Mouse (Mus musculus) E14TG2a.4 (cell line): ENCODE results near the gene Phgdh.

Source experiments
- H3K27me3 ChIP-seq: 2 replicates; pipeline ENCODE4 v1.6.1; 2014; ENCODE audit warnings: low read length, control low read depth; ENCODE audit not compliant: insufficient read depth
- H3K36me3 ChIP-seq: 2 replicates; pipeline ENCODE4 v1.6.1; 2014; ENCODE audit warnings: low read length, control low read depth; ENCODE audit not compliant: insufficient read depth
- H3K4me1 ChIP-seq: replicated peaks from 2 replicates; pipeline ENCODE4 v1.6.1; 2014; ENCODE audit warnings: low read depth, low read length, control low read depth
- H3K4me3 ChIP-seq: replicated peaks from 2 replicates; pipeline ENCODE4 v1.5.1; 2014; ENCODE audit warnings: mild to moderate bottlenecking, low read length
- H3K9me3 ChIP-seq: 2 replicates; pipeline ENCODE4 v1.6.1; 2014; ENCODE audit warnings: low read length, control low read depth
- CTCF ChIP-seq: conservative IDR thresholded peaks from 2 replicates; pipeline ENCODE4 v1.5.1; 2014; ENCODE audit warnings: low read length
- NANOG ChIP-seq: IDR thresholded peaks from 2 replicates; pipeline ENCODE4 v1.6.1; 2014; ENCODE audit warnings: borderline replicate concordance, low read length, mixed read lengths
- POU5F1 ChIP-seq: IDR thresholded peaks from 2 replicates; pipeline ENCODE4 v1.6.1; 2014; ENCODE audit warnings: low read length, borderline replicate concordance

The Phgdh gene

GRCm38 (mm10) chr3:98339706-98340109 is at the start of gene Phgdh:
Gene Phgdh, minus strand, starts transcription at chr3:98339990.
- peaks cover 29% of the 10 kb centered on the region for H3K36me3 ChIP-seq
- peaks cover 18% of the 10 kb centered on the region for H3K4me1 ChIP-seq
- peak within 1 kb of the TSS; percentile 83 for H3K4me3 ChIP-seq
- H3K9me3 ChIP-seq, result peaks cover 21% of the 10 kb centered on the region
- peaks cover 15% of the 10 kb centered on the region for H3K27me3 ChIP-seq

- Histone ChIP-seq H3K4me1 (no peaks in the 10 kb centered on the region), H3K27me3 (peaks cover 15% of the 10 kb centered on the region), H3K36me3 (no peaks in the 10 kb centered on the region), H3K4me3 (no peak overlapping the region), H3K9me3 (no peaks in the 10 kb centered on the region)
- TF ChIP-seq CTCF, result no peak
- no peak for TF ChIP-seq NANOG
Observed at GRCm38 (mm10) chr3:98389305-98389704, 49.5 kb upstream of the Phgdh start.

- no peaks in the 10 kb centered on the region for H3K9me3 ChIP-seq
- H3K36me3 ChIP-seq, result no peaks in the 10 kb centered on the region
- no peak overlapping the region for H3K4me3 ChIP-seq
- TF ChIP-seq NANOG (no peak), POU5F1 (no peak), CTCF (no peak)
- peaks cover 5% of the 10 kb centered on the region for H3K4me1 ChIP-seq
- peaks cover 26% of the 10 kb centered on the region for H3K27me3 ChIP-seq
Observed at GRCm38 (mm10) chr3:98387756-98388155, 48.0 kb upstream of the Phgdh start.

GRCm38 (mm10) chr3:98387086-98387485 is 47.3 kb upstream of the Phgdh start:
- H3K4me1 ChIP-seq, result peaks cover 7% of the 10 kb centered on the region
- H3K4me3 ChIP-seq, result no peak overlapping the region
- TF ChIP-seq NANOG (no peak), CTCF (no peak), POU5F1 (no peak)
- H3K9me3 ChIP-seq, result no peaks in the 10 kb centered on the region
- peaks cover 29% of the 10 kb centered on the region for H3K27me3 ChIP-seq
- no peaks in the 10 kb centered on the region for H3K36me3 ChIP-seq

- no peaks in the 10 kb centered on the region for H3K36me3 ChIP-seq
- peaks cover 9% of the 10 kb centered on the region for H3K4me1 ChIP-seq
- H3K4me3 ChIP-seq, result peak overlapping the region; percentile 87
- no peaks in the 10 kb centered on the region for H3K9me3 ChIP-seq
- no peak for TF ChIP-seq CTCF
- no peak for TF ChIP-seq NANOG
- TF ChIP-seq POU5F1, result no peak
- peaks cover 51% of the 10 kb centered on the region for H3K27me3 ChIP-seq
Observed at GRCm38 (mm10) chr3:98383024-98383790, 43.4 kb upstream of the Phgdh start.

- H3K9me3 ChIP-seq, result no peaks in the 10 kb centered on the region
Observed at GRCm38 (mm10) chr3:98382246-98382939, 42.6 kb upstream of the Phgdh start, which contains the start of gene Zfp697. Gene Zfp697, plus strand, starts transcription at chr3:98382461.

GRCm38 (mm10) chr3:98381677-98382245 is 42.0 kb upstream of the Phgdh start:
- peaks cover 55% of the 10 kb centered on the region for H3K27me3 ChIP-seq
- H3K4me1 ChIP-seq, result peaks cover 9% of the 10 kb centered on the region
- H3K9me3 ChIP-seq, result no peaks in the 10 kb centered on the region
- no peaks in the 10 kb centered on the region for H3K36me3 ChIP-seq
- TF ChIP-seq NANOG, result no peak
- TF ChIP-seq CTCF, result no peak
- TF ChIP-seq POU5F1, result no peak
- H3K4me3 ChIP-seq, result peak overlapping the region; percentile 87

More at GRCm38 (mm10) chr3:98382246-98382939, 42.6 kb upstream of the Phgdh start, which contains the start of gene Zfp697:
- peaks cover 53% of the 10 kb centered on the region for H3K27me3 ChIP-seq
- no peaks in the 10 kb centered on the region for H3K36me3 ChIP-seq
- H3K4me3 ChIP-seq, result peak within 1 kb of the TSS; percentile 87
- TF ChIP-seq POU5F1 (no peak), CTCF (no peak), NANOG (no peak)
- H3K4me1 ChIP-seq, result peaks cover 9% of the 10 kb centered on the region

- Histone ChIP-seq H3K27me3 (peaks cover 51% of the 10 kb centered on the region), H3K4me1 (peaks cover 9% of the 10 kb centered on the region), H3K4me3 (no peak overlapping the region), H3K9me3 (no peaks in the 10 kb centered on the region), H3K36me3 (no peaks in the 10 kb centered on the region)
- no peak for TF ChIP-seq POU5F1
- no peak for TF ChIP-seq CTCF
- no peak for TF ChIP-seq NANOG
Observed at GRCm38 (mm10) chr3:98379236-98379635, 39.4 kb upstream of the Phgdh start.

GRCm38 (mm10) chr3:98378267-98378666 is 38.5 kb upstream of the Phgdh start:
- peaks cover 42% of the 10 kb centered on the region for H3K27me3 ChIP-seq
- H3K4me3 ChIP-seq, result no peak overlapping the region
- H3K36me3 ChIP-seq, result no peaks in the 10 kb centered on the region
- peaks cover 9% of the 10 kb centered on the region for H3K4me1 ChIP-seq
- TF ChIP-seq POU5F1 (no peak), CTCF (no peak)
- H3K9me3 ChIP-seq, result no peaks in the 10 kb centered on the region
